Mouse (Mus musculus) lung, embryonic 16.5 days (tissue): Measurements from ENCODE around the gene Ifitm7. TPM values are rescaled to one million over a fixed set of nuclear protein-coding genes. Genes with fewer than 3 reads are reported as not detected.
"Not testable (repeated sequence)": the region's sequence is repeated elsewhere in the genome, so short reads cannot be mapped to it uniquely, and the experiment has no call there.

Experiments used
- ATAC-seq: fragments of 200-750 bp; cut with Nextera tagmentation; 2 replicates; pipeline ENCODE4 v1.8.0; 2017; ENCODE audit warnings: low read depth, mild to moderate bottlenecking, moderate library complexity
- H3K27ac ChIP-seq: fragments of 300-500 bp; sonication (generic); 2 replicates; pipeline ENCODE4 v1.5.1; 2014; ENCODE audit warnings: mild to moderate bottlenecking, control low read depth, low read length
- H3K27me3 ChIP-seq: fragments of 300-500 bp; sonication (generic); 2 replicates; pipeline ENCODE4 v1.6.1; 2014; ENCODE audit warnings: low read depth, low read length, mixed read lengths; ENCODE audit not compliant: control insufficient read depth, insufficient read depth
- H3K36me3 ChIP-seq: fragments of 300-500 bp; sonication (generic); 2 replicates; pipeline ENCODE4 v1.6.1; 2014; ENCODE audit warnings: low read length; ENCODE audit not compliant: control insufficient read depth, insufficient read depth
- H3K4me1 ChIP-seq: fragments of 300-500 bp; sonication (generic); replicated peaks from 2 replicates; pipeline ENCODE4 v1.6.1; 2014; ENCODE audit warnings: low read length, mixed read lengths; ENCODE audit not compliant: control insufficient read depth, insufficient read depth
- H3K4me2 ChIP-seq: fragments of 300-500 bp; sonication (generic); 2 replicates; pipeline ENCODE4 v1.6.1; 2014; ENCODE audit warnings: low read depth, low read length, control low read depth
- H3K4me3 ChIP-seq: fragments of 300-500 bp; sonication (generic); 2 replicates; pipeline ENCODE4 v1.5.1; 2014; ENCODE audit warnings: mild to moderate bottlenecking, low read length, control low read depth
- H3K9ac ChIP-seq: fragments of 300-500 bp; sonication (generic); 2 replicates; pipeline ENCODE4 v1.6.1; 2014; ENCODE audit warnings: low read length, control low read depth
- H3K9me3 ChIP-seq: fragments of 300-500 bp; sonication (generic); 2 replicates; pipeline ENCODE4 v1.6.1; 2016; ENCODE audit warnings: low read length; ENCODE audit not compliant: control insufficient read depth
- WGBS: fragments of 180-500 bp; shearing (Covaris S2); extraction: QIAGEN DNeasy Blood & Tissue Kit; methylation state at CpG from one replicate; pipeline ENCODE4 v1.1.7; 2014; 5-methylcytosine and 5-hydroxymethylcytosine counted together
- polyA plus RNA-seq: library from polyadenylated mRNA; unstranded; fragments of >200 nt; fragmentation: Nextera tagmentation; extraction: Ambion mirVana; gene quantifications from 2 replicates; pipeline ENCODE4 v1.2.1, GENCODE M21; 2015

Gene Ifitm7
- polyA plus RNA-seq, 1 experiment from 2014 or later = not detected

GRCm38 (mm10) chr16:13992518-13993248 lies 6.0 kb upstream of the Ifitm7 start:
- Histone ChIP-seq H3K4me2 (no peak overlapping the region), H3K4me3 (no peak overlapping the region), H3K36me3 (no peaks in the 10 kb centered on the region), H3K4me1 (no peaks in the 10 kb centered on the region), H3K9me3 (no peaks in the 10 kb centered on the region), H3K27me3 (no peaks in the 10 kb centered on the region), H3K9ac (no peak overlapping the region), H3K27ac (no peak overlapping the region)
- ATAC-seq = no peak
- 81% methylated on average over 11 of the region's 11 CpGs for WGBS

GRCm38 (mm10) chr16:13986197-13986573 lies 503 bp downstream of the Ifitm7 start:
- no peak for ATAC-seq
- Histone ChIP-seq H3K9ac (no peak overlapping the region), H3K4me2 (no peak overlapping the region), H3K36me3 (no peaks in the 10 kb centered on the region), H3K4me3 (no peak overlapping the region), H3K27ac (no peak overlapping the region), H3K27me3 (no peaks in the 10 kb centered on the region), H3K9me3 (no peaks in the 10 kb centered on the region), H3K4me1 (no peaks in the 10 kb centered on the region)
- WGBS = 73% methylated on average over 3 of the region's 3 CpGs

- H3K4me3 ChIP-seq = no peak overlapping the region
- H3K9ac ChIP-seq = no peak overlapping the region
- H3K9me3 ChIP-seq = no peaks in the 10 kb centered on the region
- H3K27me3 ChIP-seq = no peaks in the 10 kb centered on the region
- no peak overlapping the region for H3K27ac ChIP-seq
- no peaks in the 10 kb centered on the region for H3K36me3 ChIP-seq
- H3K4me2 ChIP-seq = no peak overlapping the region
- H3K4me1 ChIP-seq = no peaks in the 10 kb centered on the region
- WGBS = 90% methylated on average over 5 of the region's 5 CpGs
- no peak for ATAC-seq
These were observed 3.5 kb downstream of the Ifitm7 start for GRCm38 (mm10) chr16:13983161-13983560.

- H3K36me3 ChIP-seq, H3K4me2 ChIP-seq, ATAC-seq, H3K4me3 ChIP-seq, H3K27ac ChIP-seq, H3K9ac ChIP-seq, H3K4me1 ChIP-seq, H3K9me3 ChIP-seq, H3K27me3 ChIP-seq: not testable (repeated sequence)
- 80% methylated on average over 3 of the region's 3 CpGs for WGBS
These were observed 5.0 kb downstream of the Ifitm7 start for GRCm38 (mm10) chr16:13981726-13982125.

- not testable (repeated sequence) for H3K4me1 ChIP-seq, ATAC-seq
- 64% methylated on average over 1 of the region's 1 CpGs for WGBS
These were observed 9.7 kb downstream of the Ifitm7 start for GRCm38 (mm10) chr16:13977026-13977425.

GRCm38 (mm10) chr16:13976358-13976896 lies 10.3 kb downstream of the Ifitm7 start:
- WGBS = 75% methylated on average over 4 of the region's 4 CpGs
- H3K4me2 ChIP-seq, H3K4me1 ChIP-seq, H3K27ac ChIP-seq, H3K27me3 ChIP-seq, H3K9me3 ChIP-seq, H3K9ac ChIP-seq, H3K36me3 ChIP-seq, ATAC-seq, H3K4me3 ChIP-seq: not testable (repeated sequence)

More at GRCm38 (mm10) chr16:13977026-13977425, 9.7 kb downstream of the Ifitm7 start:
- not testable (repeated sequence) for H3K9me3 ChIP-seq, H3K27ac ChIP-seq, H3K4me2 ChIP-seq, H3K27me3 ChIP-seq, H3K36me3 ChIP-seq, H3K4me3 ChIP-seq, H3K9ac ChIP-seq

GRCm38 (mm10) chr16:13972051-13972450 lies 14.6 kb downstream of the Ifitm7 start:
- ATAC-seq = no peak
- H3K27me3 ChIP-seq = no peaks in the 10 kb centered on the region
- no peak overlapping the region for H3K4me2 ChIP-seq
- WGBS = 84% methylated on average over 8 of the region's 8 CpGs
- no peaks in the 10 kb centered on the region for H3K36me3 ChIP-seq
- H3K27ac ChIP-seq = no peak overlapping the region
- no peak overlapping the region for H3K4me3 ChIP-seq
- no peaks in the 10 kb centered on the region; the same call in 1 of the 2 replicates for H3K9me3 ChIP-seq
- no peaks in the 10 kb centered on the region for H3K4me1 ChIP-seq
- no peak overlapping the region for H3K9ac ChIP-seq

GRCm38 (mm10) chr16:13969096-13969495 lies 17.6 kb downstream of the Ifitm7 start:
- WGBS = 55% methylated on average over 1 of the region's 1 CpGs

GRCm38 (mm10) chr16:13962053-13962452 lies 24.6 kb downstream of the Ifitm7 start:
- Histone ChIP-seq H3K9ac (no peak overlapping the region), H3K36me3 (no peaks in the 10 kb centered on the region), H3K9me3 (no peaks in the 10 kb centered on the region), H3K4me3 (no peak overlapping the region), H3K4me2 (no peak overlapping the region), H3K27ac (no peak overlapping the region), H3K4me1 (no peaks in the 10 kb centered on the region), H3K27me3 (no peaks in the 10 kb centered on the region)
- 12% methylated on average over 1 of the region's 1 CpGs for WGBS
- no peak for ATAC-seq

More at GRCm38 (mm10) chr16:13969096-13969495, 17.6 kb downstream of the Ifitm7 start:
- Histone ChIP-seq H3K4me1 (no peaks in the 10 kb centered on the region), H3K4me3 (no peak overlapping the region), H3K36me3 (no peaks in the 10 kb centered on the region), H3K27ac (no peak overlapping the region), H3K27me3 (no peaks in the 10 kb centered on the region), H3K9me3 (no peaks in the 10 kb centered on the region), H3K9ac (no peak overlapping the region), H3K4me2 (no peak overlapping the region)
- no peak for ATAC-seq
